Mouse (Mus musculus) heart, adult 2 months (tissue): ENCODE measurements around the gene 0610009B22Rik. TPM values are rescaled to one million over a fixed set of nuclear protein-coding genes. Genes with fewer than 3 reads are reported as not detected.

ENCODE experiments used
- DNase-seq, 2 experiments: peaks; one replicate each; pipeline ENCODE4 v3.0.0; 2021
- H3K27ac ChIP-seq: fragments of 200-600 bp; 2 replicates; pipeline ENCODE4 v1.8.1; 2022
- H3K27me3 ChIP-seq: fragments of 200-500 bp; 2 replicates; pipeline ENCODE4 v1.6.1; 2012; ENCODE audit warnings: mild to moderate bottlenecking, low read length, inconsistent platforms, mixed read lengths; ENCODE audit not compliant: control insufficient read depth, insufficient read depth
- H3K36me3 ChIP-seq: fragments of 200-500 bp; 2 replicates; pipeline ENCODE4 v1.6.1; 2012; ENCODE audit warnings: low read length, inconsistent platforms; ENCODE audit not compliant: control insufficient read depth, insufficient read depth
- H3K4me1 ChIP-seq: fragments of 200-500 bp; 2 replicates; pipeline ENCODE4 v1.6.1; 2011; ENCODE audit warnings: low read length; ENCODE audit not compliant: control insufficient read depth, insufficient read depth
- H3K4me3 ChIP-seq: fragments of 200-600 bp; 2 replicates; pipeline ENCODE4 v1.8.1; 2022
- H3K79me2 ChIP-seq: fragments of 200-500 bp; replicated peaks from 2 replicates; pipeline ENCODE4 v1.6.1; 2012; ENCODE audit warnings: mild to moderate bottlenecking, inconsistent platforms, low read length, moderate library complexity, mixed read lengths; ENCODE audit not compliant: control insufficient read depth, insufficient read depth
- H3K9ac ChIP-seq: fragments of 200-500 bp; 2 replicates; pipeline ENCODE4 v1.6.1; 2012; ENCODE audit warnings: low read depth, mild to moderate bottlenecking, control low read depth, inconsistent platforms, low read length, mixed read lengths
- CTCF ChIP-seq: fragments of 200-600 bp; IDR thresholded peaks from 2 replicates; pipeline ENCODE4 v1.8.1; 2022; ENCODE audit warnings: antibody characterized with exemption, mild to moderate bottlenecking, moderate library complexity
- EP300 ChIP-seq: fragments of 200-500 bp; IDR thresholded peaks from 2 replicates; pipeline ENCODE4 v1.6.1; 2011; ENCODE audit warnings: low read depth, low read length, control low read depth; ENCODE audit not compliant: insufficient read depth
- POLR2A ChIP-seq: fragments of 200-500 bp; IDR thresholded peaks from 2 replicates; pipeline ENCODE4 v1.6.1; 2011; ENCODE audit warnings: mild to moderate bottlenecking, low read depth, low read length, control low read depth; ENCODE audit not compliant: insufficient read depth
- WGBS: fragments of 180-500 bp; shearing (Covaris S2); methylation state at CpG from one replicate; pipeline ENCODE4 v1.1.7; 2018; 5-methylcytosine and 5-hydroxymethylcytosine counted together
- intact Hi-C: fragments of 180-260 bp; cut with DNase I; formaldehyde crosslinking; loops from one replicate; pipeline ENCODE4 v1.15.1; 2025
- polyA plus RNA-seq: library from polyadenylated mRNA; depleted of rRNA; stranded (reverse); fragments of >200 nt; gene quantifications from 2 replicates; pipeline ENCODE4 v1.2.3, GENCODE M21; 2012
- total RNA-seq, 2 experiments: library from RNA; stranded (reverse); gene quantifications; 2 replicates each; pipeline ENCODE4 v1.2.3; 2021

The 0610009B22Rik gene
- total and polyA plus RNA-seq, 3 experiments, result 25.1 to 42.3 (median 41.7) TPM

DNA sequence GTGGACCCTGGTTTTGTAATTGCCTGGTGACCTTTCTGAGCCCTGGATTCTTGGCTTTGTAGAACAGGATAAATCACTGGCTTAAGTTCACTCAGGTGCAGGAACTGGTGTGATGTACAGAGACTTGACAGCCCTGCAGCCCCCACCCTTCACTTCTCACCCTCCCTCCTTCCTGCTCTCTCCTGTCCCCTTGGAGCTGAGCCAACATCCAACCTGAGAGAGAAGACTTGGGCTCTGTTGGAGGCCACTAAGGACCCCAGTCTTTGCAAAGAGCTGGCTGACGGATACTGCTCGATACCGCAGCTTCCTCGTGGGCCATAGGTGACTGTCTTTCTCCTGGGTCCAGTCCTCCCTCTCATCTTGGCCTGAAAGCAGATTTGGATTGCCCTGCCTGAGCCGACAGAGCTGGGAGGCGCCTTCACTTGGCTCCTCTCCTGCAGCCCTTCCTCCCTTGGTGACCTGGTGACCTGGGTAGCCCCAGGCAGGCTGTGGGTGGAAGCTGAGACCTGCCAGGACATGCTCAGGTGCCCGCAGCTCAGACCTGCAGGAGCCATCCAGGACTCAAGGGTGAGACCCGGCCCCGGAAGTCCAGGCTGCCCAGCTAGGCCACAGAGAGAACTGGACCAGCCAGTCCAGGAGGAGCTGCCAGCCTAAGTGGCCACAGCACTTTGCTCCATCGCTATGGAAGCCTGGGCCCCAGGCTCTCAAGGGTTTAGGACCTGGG lies 31.7 kb downstream of the 0610009B22Rik start:
- Histone ChIP-seq H3K4me3 (no peak overlapping the region), H3K36me3 (no peaks in the 10 kb centered on the region), H3K4me1 (peaks cover 4% of the 10 kb centered on the region), H3K27me3 (no peaks in the 10 kb centered on the region), H3K9ac (no peak overlapping the region), H3K27ac (peak overlapping the region; percentile 17; the same call in 1 of the 2 replicates), H3K79me2 (no peaks in the 10 kb centered on the region)
- TF ChIP-seq POLR2A (no peak), CTCF (no peak), EP300 (no peak)
- WGBS, result 63% methylated on average over 10 of the region's 10 CpGs
- peak in 1 of 2 experiments; percentile 44 for DNase-seq
- intact Hi-C loops, result no loop called here

DNA sequence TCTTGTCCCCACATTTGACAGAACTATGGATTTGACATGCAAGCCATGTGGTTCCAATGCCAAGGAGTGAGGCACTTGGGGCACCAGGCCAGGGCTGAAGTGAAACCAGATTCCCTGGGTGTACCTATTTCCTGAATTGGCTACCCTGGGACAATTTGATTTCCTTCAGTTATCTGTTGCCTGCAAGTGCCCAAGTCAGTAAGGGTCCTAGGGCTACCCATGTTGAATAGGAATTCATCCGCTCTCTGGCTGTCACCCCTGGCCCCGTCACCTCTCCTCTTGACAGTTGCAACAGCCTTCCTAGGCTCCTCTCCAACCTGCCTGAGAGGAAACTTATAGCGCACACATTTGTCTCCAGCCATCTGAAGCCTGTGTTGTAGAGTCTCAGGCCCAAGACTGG lies 33.8 kb downstream of the 0610009B22Rik start:
- no peak for TF ChIP-seq POLR2A
- TF ChIP-seq CTCF, result no peak
- no peak for TF ChIP-seq EP300
- Histone ChIP-seq H3K27ac (no peak overlapping the region), H3K27me3 (no peaks in the 10 kb centered on the region), H3K36me3 (no peaks in the 10 kb centered on the region), H3K79me2 (no peaks in the 10 kb centered on the region), H3K9ac (no peak overlapping the region), H3K4me1 (peaks cover 4% of the 10 kb centered on the region), H3K4me3 (no peak overlapping the region)
- WGBS, result 94% methylated on average over 3 of the region's 3 CpGs
- intact Hi-C loops, result no loop called here
- no peak for DNase-seq

DNA sequence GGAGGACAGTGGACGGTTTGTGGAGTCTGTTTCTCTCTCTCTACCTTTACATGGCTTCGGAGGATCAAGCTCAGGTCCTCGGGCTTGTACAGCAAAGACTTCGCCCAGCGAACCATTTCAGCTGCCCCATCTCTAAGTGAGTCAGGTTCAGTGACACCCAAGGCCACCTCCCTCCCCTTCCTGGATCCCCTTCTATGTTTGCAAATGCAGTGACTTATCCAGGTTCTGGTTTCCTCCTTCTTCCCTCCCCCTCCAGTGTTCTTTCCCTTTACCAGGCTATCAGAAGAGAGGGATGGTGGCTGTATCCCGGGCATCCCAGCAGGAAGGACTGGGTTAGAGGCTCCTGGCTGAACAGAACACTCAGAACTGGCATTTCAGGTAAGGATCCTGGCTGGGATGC lies 34.9 kb downstream of the 0610009B22Rik start:
- intact Hi-C loops, result loop anchor here (2.0 kb wide), 2 partner anchors 27 to 35 kb away; partner anchors contain the start of gene Nhp2
- H3K4me1 ChIP-seq, result peaks cover 1% of the 10 kb centered on the region; the same call in 1 of the 2 replicates
- no peak for DNase-seq
- TF ChIP-seq EP300, result no peak
- TF ChIP-seq POLR2A, result no peak
- TF ChIP-seq CTCF, result no peak
- no peaks in the 10 kb centered on the region for H3K36me3 ChIP-seq
- no peaks in the 10 kb centered on the region for H3K27me3 ChIP-seq
- no peak overlapping the region for H3K4me3 ChIP-seq
- no peaks in the 10 kb centered on the region for H3K79me2 ChIP-seq
- H3K27ac ChIP-seq, result no peak overlapping the region
- H3K9ac ChIP-seq, result no peak overlapping the region
- 86% methylated on average over 6 of the region's 6 CpGs for WGBS

DNA sequence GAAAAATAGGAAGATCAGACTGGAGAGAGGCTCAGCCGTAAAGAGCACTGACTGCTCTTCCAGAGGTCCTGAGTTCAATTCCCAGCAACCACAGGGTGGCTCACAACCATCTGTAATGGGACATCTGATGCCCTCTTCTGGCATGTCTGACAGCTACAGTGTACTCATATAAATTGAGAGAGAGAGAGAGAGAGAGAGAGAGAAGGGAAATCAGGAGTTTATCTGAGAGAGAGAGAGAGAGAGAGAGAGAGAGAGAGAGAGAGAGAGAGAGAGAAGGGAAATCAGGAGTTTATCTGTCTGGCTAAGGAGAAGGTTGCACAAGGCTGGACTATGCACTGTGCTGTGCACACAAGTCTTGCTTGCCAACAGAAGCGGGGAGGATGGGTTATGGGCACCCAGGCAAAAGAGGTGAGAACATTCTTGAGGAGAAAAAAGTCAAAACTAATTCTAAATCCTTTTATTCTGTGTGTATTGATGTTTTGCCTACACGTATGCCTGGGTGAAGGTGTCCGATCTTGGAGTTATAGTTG lies 35.7 kb downstream of the 0610009B22Rik start:
- 94% methylated on average over 4 of the region's 4 CpGs for WGBS
- intact Hi-C loops, result loop anchor here (2.0 kb wide), 2 partner anchors 28 to 34 kb away; partner anchors contain the start of gene Nhp2
- TF ChIP-seq POLR2A (no peak), EP300 (no peak), CTCF (no peak)
- H3K4me3 ChIP-seq, result no peak overlapping the region
- H3K9ac ChIP-seq, result no peak overlapping the region
- H3K79me2 ChIP-seq, result no peaks in the 10 kb centered on the region
- DNase-seq, result no peak
- H3K36me3 ChIP-seq, result no peaks in the 10 kb centered on the region
- H3K27me3 ChIP-seq, result no peaks in the 10 kb centered on the region
- no peak overlapping the region for H3K27ac ChIP-seq
- 0 out of 2 replicates have a peak, but pooled peaks cover 1% of the 10 kb centered on the region for H3K4me1 ChIP-seq

DNA sequence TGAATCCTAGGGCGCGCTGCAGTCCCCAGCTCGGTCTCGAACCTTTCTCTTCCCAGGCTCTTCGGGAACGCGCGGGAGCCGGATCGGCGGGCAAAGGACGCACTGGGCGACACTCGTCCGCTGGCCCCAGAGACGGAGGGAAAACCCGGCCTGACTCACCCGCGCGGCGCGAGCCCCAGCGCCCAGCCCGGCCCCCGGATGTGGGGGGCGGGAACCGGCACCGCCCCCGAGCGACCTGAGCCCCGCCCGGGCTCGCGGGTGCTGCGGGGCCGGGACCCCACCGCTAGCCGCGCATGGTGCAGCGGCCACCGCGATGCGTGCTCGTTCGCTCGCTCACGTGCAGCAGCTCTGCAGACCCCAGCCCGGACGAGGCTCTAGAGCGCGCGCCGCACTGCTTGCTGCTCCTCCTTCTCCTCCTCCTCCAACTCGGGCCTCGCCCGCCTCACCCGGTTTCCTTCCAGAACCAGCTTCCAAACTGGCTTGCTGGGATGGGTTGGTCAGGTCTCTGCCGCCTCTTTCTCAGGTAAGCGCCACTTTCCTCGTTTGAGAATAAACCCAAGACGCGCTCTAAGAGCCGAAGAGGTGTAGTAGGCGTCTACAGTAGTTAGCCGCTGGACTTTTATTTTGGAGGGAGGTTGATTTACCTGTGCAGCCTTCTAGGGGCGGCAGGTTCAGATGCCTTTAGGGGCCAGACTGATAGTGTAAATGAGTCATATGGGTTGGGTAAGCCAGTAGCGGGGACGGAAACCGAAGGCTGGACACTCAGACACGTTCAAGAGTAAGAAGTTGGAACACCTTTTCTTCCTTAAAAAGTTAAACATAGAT lies 37.8 kb downstream of the 0610009B22Rik start, which contains the start of the genes N4bp3 and D930048N14Rik:
N4bp3 (minus strand) TSS at position 152 of the 825 bp plus-strand sequence.
D930048N14Rik (plus strand) TSS at position 264 of the 825 bp plus-strand sequence.
- H3K4me3 ChIP-seq, result peak within 1 kb of the TSS; percentile 76
- H3K4me1 ChIP-seq, result peaks cover 5% of the 10 kb centered on the region
- peak; percentile 89 for DNase-seq
- no peaks in the 10 kb centered on the region for H3K27me3 ChIP-seq
- peak; percentile 68 for TF ChIP-seq POLR2A
- no peak for TF ChIP-seq EP300
- peak; percentile 34 for TF ChIP-seq CTCF
- no peaks in the 10 kb centered on the region for H3K36me3 ChIP-seq
- H3K27ac ChIP-seq, result peak within 1 kb of the TSS; percentile 86
- intact Hi-C loops, result no loop called here
- 2% methylated on average over 67 of the region's 70 CpGs for WGBS
- H3K79me2 ChIP-seq, result no peaks in the 10 kb centered on the region
- H3K9ac ChIP-seq, result peak within 1 kb of the TSS; percentile 87
